Mouse (Mus musculus): Measurements from ENCODE around the gene Cldn24. TPM values are rescaled to one million over a fixed set of nuclear protein-coding genes. Genes with fewer than 3 reads are reported as not detected.
"Not testable (repeated sequence)": the region's sequence is repeated elsewhere in the genome, so short reads cannot be mapped to it uniquely, and the experiment has no call there.

Cldn24 gene
- not detected in 2 replicates for total RNA-seq (2015)
- total RNA-seq (2017), result not detected in 2 replicates

DNA sequence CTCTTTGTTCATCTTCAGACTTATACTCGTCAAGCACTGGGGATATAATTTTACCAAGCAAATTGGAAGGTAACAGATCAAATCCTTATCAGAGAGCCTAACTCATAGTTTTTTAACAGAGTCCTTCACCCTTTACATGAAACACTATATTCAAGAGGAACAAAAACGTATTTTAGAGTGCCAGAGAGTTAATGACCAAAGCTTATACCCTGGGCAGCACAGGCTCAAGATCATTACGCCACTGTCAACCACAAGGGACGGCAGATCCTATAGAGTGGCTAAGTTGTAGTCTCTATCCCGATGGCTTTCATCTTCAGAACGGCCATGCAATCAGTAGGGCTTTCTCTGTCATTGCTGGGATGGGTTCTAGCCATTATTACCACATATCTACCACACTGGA is at the start of gene Cldn24:
Cldn24 (plus strand) TSS at position 301 of the 400 bp plus-strand sequence.
- ATAC-seq (ENCODE audit: poor library complexity, severe bottlenecking), result no peak

DNA sequence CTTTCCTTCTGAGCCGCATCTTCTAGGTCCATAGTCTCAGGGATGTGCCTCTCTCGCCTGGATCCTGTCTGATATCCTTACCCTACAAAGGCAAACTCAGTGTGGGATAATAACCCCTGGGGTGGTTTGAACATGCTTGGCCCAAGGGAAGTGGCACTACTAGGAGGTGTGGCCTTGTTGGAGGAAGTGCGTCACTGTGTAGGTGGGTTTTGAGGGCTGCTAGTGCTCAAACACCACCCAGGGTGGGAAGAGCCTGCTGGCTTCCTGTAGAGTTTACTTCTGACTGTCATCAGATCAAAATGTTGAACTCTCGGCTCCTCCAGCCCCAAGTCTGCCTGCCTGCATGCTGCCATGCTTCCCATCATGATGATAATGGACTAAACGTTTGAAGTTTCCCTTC is 49.0 kb upstream of the Cldn24 start:
- no peak for ATAC-seq (ENCODE audit: poor library complexity, severe bottlenecking)

DNA sequence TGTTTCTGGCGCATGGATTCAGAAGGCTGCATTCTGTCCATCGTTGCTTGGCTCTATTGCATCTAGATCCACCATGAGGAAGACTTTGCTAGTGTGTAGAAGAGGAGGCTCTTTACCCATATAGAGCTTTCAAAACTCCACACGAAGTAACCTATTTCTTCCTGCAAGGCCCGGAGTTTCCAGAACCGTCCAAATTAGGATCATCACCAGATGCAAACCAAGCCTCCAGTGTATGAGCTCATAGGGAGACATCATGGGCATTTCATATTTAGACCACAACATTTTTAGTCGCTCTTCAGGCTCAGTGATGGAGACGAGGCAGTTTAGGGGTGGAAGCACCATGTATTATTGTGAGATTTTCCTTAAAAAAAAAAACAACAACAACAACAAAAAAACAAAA is 44.5 kb upstream of the Cldn24 start:
- ATAC-seq (ENCODE audit: poor library complexity, severe bottlenecking), result no peak

DNA sequence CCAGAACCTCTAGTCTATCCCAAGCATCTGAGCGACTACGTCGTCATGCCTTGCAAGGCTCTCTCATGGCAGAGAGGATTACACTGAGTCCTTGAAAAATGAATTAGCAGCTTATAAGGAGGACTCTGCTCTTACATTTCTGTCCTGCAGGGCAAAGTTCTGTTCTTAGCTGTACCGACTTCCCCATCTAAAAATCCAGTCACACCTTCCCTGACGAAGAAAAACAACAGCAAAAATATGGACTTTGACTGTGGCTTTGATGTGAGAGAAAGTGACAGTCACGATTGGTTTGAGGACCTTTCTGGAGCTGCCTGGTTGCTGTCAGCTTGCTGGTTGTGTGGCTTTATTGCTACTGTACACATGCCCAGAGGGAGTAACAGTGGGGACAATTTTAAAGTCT is 42.4 kb upstream of the Cldn24 start:
- ATAC-seq (ENCODE audit: poor library complexity, severe bottlenecking), result no peak

DNA sequence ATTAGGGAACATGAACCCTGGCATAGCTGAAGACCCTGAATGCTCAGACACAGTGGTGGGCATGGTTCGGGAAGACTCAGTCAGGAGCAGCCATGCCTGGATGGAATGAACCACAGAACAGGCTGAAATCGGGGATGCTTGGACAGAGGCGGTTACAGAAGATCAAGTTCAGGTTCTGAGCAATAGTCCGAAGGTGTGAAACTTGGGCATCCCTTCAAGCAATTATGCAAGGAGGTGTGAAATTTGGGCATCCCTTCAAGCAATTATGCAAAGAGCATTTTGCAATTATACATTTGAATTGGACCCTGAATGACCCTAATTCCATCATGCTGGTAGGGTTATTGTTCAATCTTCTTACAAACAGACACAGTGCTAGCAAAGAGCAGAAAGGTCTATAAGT is 40.1 kb upstream of the Cldn24 start:
- no peak for ATAC-seq (ENCODE audit: poor library complexity, severe bottlenecking)

DNA sequence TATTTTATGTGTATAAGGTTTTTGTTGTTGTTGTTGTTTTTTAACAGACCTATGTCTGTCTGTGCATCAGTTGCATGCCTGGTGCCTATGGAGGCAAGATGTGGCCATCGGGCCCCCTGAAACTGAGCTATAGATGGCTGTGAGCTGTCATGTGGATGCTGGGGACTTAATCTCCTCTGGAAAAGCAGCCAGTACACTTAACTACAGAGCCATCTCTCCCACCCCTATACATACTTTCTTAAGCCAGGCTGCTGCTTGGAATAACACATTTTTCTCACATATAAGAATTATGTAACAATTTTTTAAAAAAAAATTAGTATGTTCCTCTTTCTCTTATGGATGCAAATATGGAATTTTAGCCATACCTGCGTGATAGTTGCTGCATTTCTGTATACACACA is 38.4 kb upstream of the Cldn24 start:
- ATAC-seq (ENCODE audit: poor library complexity, severe bottlenecking), result no peak

DNA sequence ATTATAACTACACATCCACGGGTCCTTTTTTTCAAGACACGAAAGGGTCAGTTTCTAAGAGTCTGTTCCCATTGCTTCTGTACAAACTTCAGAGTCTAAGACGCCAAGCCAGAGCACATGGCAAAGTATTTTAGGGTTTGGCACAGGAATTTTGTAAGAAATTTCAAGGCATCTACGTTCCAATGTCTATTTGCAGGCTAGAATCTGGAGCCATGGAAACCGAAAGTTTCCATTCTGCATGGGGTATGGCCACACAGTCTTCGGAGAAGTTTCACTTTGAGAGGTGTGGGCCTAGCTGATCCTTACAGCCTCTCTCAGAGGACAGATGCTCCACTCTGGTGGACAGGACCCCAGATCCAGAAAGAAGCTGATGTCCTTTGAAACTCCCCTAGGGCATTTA is 38.0 kb upstream of the Cldn24 start:
- no peak for ATAC-seq (ENCODE audit: poor library complexity, severe bottlenecking)

DNA sequence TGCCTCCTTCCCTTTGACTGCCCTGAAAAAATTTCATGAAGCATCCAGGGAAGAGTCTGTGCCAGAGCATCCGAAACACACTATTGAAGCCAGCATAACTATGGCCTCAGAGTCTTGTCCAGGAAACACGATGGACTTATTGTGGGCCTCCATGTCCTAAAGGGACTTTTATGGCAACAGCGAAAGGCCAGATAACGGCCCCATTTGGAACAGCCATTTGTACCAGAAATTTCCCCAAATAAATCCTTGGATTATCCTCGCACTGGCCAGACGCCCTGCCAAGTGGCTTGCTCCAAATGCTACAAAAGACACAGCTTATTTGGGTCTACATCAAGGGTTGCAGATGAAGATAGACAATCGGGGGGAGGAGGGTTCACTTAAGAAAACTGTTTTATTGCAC is 37.5 kb upstream of the Cldn24 start:
- ATAC-seq (ENCODE audit: poor library complexity, severe bottlenecking), result no peak

DNA sequence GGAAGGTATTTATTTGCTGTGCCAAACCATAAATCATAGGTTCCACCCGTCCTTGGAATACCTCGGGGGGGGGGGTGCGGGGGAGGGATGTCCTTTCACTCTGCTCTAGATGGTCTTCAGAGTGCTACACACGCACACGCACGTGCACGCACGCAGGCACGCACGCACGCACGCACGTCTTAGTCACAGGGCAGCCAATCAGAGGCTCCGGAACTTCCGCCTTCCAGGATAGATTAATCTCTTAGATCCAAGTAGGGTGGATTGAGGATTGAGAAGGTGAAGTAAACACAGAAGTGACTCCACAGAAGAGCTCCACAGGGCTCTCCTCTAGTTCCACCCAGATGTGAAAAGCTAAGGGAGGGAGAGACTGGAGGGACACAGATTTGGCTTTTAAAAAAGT is 35.6 kb upstream of the Cldn24 start:
- ATAC-seq (ENCODE audit: poor library complexity, severe bottlenecking), result no peak

DNA sequence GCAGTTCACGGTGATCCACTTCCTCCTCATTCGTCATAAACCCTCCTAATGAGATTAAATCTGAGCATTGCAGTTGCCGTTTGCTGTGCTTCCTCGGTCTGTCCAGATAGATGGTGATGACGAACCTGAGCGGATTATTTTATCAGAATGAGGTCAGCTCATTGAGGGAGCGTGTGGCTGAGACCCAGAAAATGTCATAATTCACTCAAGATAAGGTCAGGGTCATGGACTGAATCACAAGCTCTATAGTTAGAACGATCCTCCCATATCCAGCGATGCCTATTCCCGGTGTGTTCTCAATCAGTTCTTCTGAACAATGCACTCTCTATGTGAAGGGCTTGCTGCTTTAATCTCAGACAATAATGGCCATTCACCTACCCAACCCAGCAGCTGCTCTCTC is 34.2 kb upstream of the Cldn24 start:
- peak; percentile 43 for ATAC-seq (ENCODE audit: poor library complexity, severe bottlenecking)

DNA sequence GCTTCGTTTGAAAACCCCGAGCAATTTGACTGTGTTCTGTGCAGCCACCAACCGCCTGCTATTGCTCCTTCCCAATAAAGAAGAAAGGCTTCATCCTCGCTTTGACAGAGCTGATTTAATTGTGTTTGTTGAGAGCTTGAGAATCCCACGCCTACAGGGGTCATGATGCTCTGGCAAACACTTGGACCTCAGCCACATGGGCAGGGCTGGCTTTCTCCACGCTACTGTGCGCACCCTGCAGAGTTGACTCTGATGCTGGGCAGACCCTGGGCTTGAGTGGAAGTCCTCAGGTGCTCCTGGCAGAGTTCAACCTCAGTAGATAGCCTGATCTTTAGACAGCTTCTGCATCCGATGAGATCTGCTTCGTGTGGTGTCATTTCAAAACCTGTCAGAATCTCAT is 30.0 kb upstream of the Cldn24 start:
- no peak for ATAC-seq (ENCODE audit: poor library complexity, severe bottlenecking)

DNA sequence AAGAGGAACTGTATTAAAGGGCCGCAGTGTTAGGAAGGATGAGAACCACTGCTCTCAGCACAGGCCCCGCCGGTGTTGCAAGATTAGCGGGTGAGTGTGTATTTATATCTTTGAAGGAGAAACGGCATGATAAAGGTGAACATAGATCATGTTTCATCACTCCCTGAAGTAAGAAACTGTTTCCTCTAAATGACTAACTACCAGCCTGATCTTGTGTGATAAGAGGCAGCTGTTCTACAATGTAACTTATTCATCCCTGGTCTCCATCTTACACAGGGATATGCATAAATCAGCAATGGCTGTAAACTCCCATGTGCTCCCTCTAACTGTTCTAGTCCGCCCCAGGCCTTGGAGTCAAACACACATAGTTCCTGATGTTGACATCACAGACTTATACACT is 22.5 kb upstream of the Cldn24 start:
- peak; percentile 47 for ATAC-seq (ENCODE audit: poor library complexity, severe bottlenecking)

DNA sequence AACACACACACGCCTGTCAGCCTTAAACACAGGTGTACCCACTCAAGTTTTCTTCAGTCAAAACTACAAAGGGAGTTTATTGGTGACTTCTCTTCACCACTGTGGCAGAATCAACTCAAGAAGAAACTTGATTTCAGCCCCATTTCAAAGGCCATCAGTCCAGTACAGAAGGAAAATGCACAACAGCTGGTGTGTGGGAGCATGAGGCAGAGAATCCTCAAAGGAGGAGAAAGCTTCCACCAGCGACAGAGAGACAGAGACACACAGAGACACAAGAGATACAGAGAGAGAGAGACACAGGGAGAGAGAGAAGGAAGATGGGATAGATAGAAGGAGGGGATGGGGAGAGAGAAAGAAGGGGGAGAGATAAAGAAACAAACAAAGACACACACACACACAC is 19.6 kb upstream of the Cldn24 start:
- no peak for ATAC-seq (ENCODE audit: poor library complexity, severe bottlenecking)

DNA sequence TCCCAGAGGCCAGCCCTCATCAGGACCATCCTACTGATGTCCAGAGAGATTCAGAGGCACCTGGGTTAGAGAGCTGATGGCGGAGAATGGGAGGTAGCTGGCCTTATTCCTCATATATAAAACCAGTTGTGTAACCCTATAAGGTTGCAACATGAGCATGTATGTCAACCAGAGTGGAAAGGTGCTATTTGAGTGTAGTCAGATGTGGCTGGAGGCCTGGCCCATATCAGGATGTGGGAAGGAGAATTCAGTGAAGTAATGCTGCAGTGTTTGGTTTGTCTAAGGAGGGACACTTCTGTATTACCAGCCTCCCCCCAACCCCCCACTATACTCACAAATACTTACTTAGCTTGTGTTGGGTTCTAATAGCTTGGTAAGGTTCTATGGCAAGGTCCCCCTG is 17.7 kb upstream of the Cldn24 start:
- no peak for ATAC-seq (ENCODE audit: poor library complexity, severe bottlenecking)

DNA sequence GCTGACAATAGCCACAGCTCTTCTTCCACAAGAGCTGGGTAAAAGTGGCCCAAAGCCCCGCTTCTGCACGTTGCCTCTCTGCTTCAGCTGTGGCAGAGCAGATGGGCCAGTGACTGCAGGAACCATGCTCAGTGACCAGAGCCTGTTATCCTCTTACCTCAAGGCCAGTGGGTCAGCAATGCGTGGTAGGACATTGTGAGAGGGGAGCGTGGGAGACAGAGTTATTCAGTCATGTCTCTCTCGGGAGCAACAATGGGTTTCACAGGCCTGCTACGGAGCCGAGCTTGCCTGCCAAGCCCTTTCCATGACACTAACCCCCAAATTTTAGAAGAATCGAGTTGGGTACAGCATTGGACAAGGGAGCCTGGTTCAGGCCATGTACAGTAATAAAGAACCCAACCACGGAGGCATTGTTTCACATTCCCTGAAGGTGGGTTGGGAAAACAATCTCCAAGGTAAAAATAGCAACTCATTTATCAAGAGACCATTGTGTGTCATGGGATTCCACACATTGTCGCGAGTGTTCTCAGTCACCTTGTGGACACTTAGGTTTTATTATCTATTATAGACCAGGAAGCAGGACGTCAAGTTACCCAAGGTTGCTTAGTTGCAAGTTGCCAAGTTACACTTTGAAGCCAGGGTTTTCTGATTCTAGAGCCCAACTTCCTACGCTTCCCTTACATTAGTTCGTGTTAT is 11.8 kb upstream of the Cldn24 start:
- no peak for ATAC-seq (ENCODE audit: poor library complexity, severe bottlenecking)

DNA sequence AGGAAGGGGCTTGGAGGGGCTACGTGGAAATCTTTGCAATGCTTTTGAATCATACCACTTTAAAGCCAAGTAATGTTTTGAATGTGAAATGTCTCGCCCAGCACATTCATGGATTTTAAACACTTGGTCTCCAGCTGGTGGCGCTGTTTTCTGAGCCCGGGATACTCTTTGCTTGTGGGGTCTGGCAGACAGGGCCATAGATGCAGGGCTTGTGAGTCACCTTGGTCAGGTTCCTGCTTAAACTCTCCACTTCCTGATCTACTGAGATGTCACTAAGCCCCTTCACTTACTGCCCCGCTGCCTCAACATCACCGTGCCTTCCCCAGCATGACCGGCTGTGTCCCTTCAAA is 11.3 kb upstream of the Cldn24 start:
- ATAC-seq (ENCODE audit: poor library complexity, severe bottlenecking), result no peak

DNA sequence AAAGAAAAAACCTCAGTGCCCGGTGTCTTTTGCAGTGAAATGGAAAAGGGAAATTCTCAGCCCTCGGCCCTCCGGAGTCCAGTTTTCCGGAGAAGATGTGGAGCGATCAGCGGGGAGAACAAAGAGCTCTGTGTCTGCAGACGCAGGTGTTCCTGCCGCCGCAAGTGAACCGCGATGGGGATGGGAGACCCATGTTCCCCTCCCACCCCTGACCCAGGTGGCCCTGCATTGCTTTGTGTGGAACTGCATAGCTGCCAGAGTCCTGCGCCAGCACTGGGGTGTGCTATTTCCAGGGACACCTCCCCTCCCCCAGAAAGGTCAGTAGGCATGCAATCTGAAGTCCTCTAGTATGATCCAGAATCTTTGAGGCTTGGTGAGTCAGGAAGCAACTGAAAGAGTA is 10.7 kb upstream of the Cldn24 start:
- no peak for ATAC-seq (ENCODE audit: poor library complexity, severe bottlenecking)

DNA sequence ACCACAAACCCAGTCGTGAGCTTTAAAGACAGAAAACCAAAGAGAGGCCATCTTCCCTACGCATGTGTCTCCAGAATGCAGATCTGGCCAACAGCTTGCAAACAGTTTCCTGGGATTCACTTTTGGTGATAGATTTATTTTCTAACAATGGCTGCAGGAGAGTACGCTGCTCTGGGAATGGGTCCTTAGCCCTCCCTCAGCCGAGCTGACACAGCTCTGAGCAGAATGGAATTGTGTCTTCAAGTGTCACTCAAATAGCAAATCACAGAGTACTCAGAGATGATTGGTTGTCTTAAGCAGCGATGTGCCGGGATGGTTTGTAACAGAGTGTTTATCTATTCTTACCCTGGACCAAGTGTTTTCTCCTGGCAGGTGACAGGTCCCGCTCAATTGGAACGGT is 2.9 kb upstream of the Cldn24 start:
- no peak for ATAC-seq (ENCODE audit: poor library complexity, severe bottlenecking)

DNA sequence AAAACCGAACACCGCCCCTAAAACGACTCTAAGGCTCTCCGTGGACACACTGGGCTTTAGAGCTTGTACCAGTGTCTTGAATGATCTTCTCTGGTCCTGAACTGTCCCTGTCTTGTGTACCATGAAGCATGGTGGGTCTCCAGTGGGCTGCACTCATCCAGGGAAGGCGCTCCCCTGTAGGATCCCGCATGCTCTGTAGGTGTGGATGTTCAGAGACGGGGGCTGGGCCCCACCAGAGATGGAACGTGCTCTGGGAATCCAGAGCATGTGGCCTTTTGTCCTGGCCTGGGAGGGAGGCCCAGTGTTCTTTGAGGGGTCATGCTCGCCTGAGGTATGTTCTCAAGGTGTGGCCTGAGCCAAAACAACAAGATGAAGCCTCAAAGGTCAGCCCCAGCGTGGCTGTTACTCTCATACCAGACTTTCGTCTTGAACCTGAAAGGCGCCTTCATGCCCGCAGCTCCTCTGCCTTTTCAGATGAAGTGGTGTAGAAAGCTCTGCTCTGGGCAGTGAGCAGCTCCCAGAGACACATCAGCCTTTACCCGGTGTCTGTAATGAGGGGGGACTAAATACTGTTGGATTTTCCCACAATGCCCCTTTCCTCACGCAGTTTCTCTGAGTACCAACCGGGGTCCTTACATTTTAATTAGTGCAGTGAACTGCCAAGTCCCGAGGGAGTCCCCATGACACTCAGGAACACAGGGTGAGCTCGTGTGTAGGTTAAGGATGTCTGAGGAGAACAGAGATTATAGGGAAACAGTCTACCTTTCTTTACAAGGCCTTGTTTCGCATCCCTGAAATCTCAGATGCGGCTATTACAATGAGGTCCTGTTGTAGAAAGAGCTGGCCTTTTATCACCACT is 800 bp upstream of the Cldn24 start:
- ATAC-seq (ENCODE audit: poor library complexity, severe bottlenecking), result no peak

DNA sequence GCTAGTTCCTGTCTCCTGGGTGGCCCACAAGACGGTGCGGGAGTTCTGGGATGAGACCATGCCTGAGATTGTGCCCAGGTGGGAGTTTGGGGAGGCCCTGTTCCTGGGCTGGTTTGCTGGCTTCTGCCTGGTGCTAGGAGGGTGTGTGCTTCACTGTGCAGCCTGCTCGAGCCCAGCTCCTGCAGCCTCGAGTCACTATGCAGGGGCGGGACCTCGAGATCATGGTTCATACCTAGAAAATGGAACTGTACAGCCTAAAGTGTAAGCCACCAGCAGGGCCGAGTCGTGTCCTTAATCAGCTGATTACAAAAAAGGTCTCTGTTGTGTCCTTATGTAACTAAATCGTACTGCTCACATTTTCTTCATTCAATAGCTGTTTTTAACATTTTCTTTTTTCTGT is 598 bp downstream of the Cldn24 start:
- ATAC-seq (ENCODE audit: poor library complexity, severe bottlenecking), result not testable (repeated sequence)

DNA sequence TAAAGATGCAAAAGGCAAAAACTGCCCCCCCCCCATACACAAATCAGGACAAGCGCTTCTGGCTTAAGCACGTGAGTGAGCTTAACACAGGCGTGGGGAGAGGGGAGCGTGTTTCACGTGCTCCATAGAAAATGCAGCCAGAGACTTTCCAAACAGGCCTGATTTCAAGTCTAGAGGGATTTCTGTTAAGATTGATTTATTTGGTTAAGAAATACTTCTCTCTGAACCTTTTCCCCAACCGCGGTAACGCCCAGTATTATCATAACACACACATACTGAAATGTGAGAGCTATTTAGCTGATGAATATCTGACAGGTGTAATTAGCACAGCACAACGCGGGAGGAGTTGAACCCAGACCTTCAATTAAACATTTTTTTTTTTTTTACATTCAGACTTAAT is 1.8 kb downstream of the Cldn24 start:
- no peak for ATAC-seq (ENCODE audit: poor library complexity, severe bottlenecking)

DNA sequence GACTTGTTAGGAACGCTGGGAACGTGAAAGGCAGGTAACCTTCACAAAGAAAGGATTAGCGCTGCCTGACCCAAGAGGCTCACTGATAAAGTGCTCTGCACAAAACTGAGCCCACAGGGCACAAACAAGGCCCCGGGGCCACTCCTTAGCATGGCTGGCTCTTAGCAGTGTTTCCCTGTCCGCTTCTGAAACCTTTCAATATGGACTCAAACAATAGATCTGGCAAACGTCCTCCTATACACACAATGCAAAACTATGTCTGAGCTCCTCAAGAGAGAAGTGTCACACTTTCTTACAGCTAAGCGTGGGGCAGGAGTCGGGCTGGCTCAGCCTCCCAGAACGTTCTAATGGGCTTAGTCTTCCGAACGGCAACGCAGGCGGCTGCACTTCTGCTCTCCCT is 2.2 kb downstream of the Cldn24 start, which contains the start of gene Cldn22:
Cldn22 (plus strand) TSS at position 301 of the 400 bp plus-strand sequence.
- no peak for ATAC-seq (ENCODE audit: poor library complexity, severe bottlenecking)

All from megakaryocyte, adult 5-6 weeks (primary cell).